Mouse (Mus musculus): Measurements from ENCODE around the gene Smarcd1.

The Smarcd1 gene

DNA sequence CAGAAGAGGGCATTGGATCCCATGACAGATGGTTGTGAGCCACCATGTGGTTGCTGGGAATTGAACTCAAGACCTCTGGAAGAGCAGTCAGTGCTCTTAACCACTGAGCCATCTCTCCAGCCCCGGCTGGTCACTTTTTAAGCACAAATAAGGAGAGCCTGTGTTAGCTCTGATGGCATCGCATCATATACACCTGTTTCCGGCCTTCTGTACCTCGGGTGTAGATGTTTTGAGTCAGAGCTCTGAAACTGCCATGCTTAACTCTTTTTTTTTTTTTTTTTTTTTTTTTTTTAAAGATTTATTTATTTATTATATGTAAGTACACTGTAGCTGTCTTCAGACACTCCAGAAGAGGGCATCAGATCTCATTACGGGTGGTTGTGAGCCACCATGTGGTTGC is 25.1 kb downstream of the Smarcd1 start:
- in situ Hi-C loops (cut with MboI; ENCODE audit: unreplicated experiment in 2 of 2): loop anchor here in 1 of 2 experiments (5.0 kb wide), 1 partner anchor 45 kb away; the partner anchor contains the start of gene Cers5

DNA sequence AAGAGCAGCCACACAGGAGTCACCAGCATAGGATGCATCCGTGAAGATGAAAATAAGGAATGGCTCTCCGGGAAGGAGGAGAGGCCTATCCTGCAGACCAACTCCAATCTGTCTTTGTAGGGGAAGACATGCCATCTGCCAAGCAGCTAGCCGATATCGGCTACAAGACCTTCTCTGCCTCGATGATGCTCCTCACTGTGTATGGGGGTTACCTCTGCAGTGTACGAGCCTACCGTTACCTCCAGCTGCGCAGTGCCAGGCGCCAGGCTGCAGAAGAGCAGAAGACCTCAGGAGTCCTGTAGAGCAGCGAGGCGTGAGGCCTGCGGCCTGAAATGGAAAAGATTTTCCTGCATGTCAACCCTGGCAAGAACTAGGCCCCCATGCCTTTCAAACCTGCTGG is 25.6 kb downstream of the Smarcd1 start:
- in situ Hi-C loops (cut with MboI; ENCODE audit: unreplicated experiment in 2 of 2): loop anchor here in 1 of 2 experiments (5.0 kb wide), 1 partner anchor 45 kb away; the partner anchor contains the start of gene Cers5

DNA sequence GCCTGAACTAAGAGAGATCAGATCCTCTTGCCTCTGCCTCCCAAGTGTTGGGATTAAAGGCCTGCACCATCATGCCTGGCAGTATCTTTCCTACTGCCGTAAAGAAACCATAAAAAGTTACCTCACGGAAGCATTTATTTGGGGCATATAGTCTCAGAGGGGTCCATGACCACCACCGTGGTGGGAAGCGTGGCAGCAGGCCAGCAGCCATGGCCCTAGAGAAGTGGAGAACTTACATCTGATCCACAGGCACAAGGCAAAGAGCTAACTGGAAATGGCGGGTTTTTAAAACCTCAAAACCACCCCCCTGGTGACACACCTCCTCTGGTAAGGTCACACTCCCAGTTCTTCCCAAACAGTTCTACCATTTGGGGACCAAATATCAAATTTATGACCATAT is 26.3 kb downstream of the Smarcd1 start:
- in situ Hi-C loops (cut with MboI; ENCODE audit: unreplicated experiment in 2 of 2): loop anchor here in 1 of 2 experiments (5.0 kb wide), 1 partner anchor 44 kb away; the partner anchor contains the start of gene Cers5

DNA sequence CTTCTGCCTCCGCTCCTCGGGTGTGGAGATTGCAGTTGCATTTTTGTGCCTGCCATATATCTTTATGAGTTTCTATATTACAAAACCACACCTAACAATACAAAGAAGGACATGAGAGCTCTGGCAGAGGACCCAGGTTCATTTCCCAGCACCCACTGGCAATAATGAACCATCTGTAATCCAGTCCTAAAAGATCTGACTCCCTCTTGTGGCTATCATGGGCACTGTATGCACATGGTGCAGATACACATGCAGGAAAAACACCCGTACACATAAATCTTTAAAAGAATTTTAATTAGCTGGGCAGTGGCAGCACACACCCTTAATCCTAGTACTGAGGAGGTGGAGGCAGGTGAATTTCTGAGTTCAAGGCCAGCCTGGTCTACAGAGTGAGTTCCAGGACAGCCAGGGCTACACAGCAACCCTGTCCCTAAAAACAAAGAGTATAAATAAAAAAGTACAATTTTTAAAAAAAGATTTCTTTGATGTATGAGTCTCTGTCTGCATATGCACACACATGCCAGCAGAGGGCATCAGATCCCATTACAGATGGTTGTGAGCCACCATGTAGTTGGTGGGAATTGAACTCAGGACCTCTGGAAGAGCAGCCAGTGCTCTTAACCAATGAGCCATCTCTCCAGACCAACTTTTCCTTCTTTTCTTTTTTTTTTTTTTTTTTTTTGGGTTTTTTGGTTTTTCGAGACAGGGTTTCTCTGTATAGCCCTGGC is 27.3 kb downstream of the Smarcd1 start:
- in situ Hi-C loops (cut with MboI; ENCODE audit: unreplicated experiment in 2 of 2): loop anchor here in 1 of 2 experiments (5.0 kb wide), 1 partner anchor 43 kb away; the partner anchor contains the start of gene Cers5

DNA sequence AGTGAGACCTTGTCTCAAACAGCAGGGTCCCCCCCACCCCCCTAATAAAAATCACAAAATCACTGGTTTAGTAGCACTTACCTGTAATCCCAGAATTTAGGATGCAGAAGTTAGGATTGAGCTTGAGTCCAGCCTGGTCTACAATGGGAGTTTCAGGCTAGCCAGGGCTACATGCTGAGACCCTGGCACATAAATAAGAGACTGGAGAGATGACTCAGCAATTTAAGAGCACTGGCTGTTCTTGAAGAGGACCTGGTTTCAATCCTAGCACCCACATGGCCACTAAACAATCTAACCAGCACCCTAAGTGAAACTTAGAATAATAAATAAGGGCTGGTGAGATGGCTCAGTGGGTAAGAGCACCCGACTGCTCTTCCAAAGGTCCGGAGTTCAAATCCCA is 29.2 kb downstream of the Smarcd1 start:
- in situ Hi-C loops (cut with MboI; ENCODE audit: unreplicated experiment in 2 of 2): no loop called here

DNA sequence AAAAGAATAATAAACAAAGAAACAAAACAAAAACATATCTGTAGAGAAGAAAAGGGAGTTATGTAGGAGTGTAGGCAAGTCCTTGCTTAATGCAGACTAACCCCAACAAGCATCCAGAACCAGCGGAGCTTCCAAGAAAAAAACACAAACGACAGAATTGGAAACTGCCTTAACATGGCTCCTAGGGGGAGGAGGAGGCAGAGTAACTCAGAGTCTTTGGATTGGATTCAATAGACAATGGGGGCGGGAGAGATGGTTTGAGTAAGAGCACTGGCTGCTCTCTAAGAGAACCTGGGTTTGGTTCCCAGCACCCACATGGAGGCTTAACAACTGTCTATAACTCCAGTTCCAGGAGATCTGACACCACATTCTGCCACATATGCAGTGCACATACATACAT is 29.7 kb downstream of the Smarcd1 start:
- in situ Hi-C loops (cut with MboI; ENCODE audit: unreplicated experiment in 2 of 2): no loop called here

DNA sequence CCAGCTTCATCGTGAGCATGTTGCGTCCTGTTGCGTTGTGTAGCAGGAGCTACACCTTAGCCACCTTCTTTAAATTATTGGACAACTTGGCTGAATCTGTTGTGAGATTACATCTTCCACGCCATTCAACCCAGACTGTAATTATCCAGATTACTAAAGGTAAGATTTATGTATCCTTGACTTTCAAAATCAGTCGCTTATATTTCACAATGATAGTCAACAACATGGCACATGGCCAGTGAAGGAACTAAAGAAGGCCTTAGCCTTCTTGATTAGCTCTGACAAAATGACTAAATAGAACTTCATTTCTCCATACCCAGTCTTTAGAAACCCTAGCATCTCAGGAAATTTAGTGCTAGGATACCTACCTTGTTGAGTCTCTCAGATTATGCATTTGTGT is 31.3 kb downstream of the Smarcd1 start:
- in situ Hi-C loops (cut with MboI; ENCODE audit: unreplicated experiment in 2 of 2): no loop called here

DNA sequence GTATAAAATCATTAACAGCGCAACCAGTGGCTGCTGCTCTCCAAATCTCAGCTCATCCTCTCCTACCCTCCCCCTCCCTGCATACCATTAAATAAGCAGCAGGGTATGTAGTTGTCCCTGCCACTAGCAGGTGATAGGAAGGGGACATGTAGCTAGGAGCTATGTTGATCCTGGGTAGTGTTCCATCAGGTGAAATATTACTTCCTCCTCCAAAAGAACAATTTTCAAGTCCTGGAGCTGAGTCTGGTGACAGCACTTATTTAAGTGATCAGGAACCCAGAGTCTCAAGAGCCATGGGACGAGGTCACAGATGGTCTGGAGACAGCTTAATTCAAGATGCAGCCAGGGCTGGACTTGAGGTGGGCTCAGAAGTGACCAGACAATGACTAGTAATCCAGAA is 33.7 kb downstream of the Smarcd1 start:
- in situ Hi-C loops (cut with MboI; ENCODE audit: unreplicated experiment in 2 of 2): no loop called here

DNA sequence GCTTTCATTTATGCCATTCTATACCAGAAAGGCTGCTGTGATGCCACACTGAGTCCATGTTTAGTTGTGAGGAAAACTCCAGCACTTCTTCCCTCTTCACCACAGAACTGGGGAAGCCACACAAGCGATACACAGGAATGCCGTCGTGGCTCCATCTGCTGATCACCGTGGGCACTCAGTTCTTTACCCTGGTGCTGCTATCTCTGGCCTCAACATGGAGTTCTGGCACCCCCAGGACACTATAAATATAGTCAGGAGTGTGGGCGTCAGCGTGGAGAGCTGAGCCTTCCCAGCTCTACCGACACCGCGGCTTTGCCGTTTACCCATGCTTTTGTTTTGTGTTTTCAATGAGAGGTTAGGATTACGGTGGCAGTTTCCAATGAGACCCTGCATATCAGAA is 34.7 kb downstream of the Smarcd1 start:
- in situ Hi-C loops (cut with MboI; ENCODE audit: unreplicated experiment in 2 of 2): no loop called here

DNA sequence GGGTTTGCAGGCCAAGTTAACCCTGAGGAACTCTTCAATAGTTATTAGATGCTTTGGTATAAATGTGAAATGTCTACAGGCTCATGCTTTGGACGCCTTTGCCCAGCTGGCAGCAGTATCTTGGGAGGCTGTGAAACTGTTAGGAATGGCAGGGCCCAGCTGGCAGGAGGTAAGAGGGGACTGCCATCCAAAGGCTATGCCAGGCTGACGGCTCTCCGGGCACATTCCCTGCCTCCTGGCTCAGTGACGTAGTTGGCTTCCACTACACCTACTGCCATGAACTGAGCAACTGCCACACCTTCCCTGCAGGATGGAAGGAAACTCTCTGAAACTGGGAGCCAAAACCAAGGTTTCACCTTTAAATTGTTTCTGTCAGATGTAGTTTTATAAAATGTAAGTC is 38.3 kb downstream of the Smarcd1 start:
- in situ Hi-C loops (cut with MboI; ENCODE audit: unreplicated experiment in 2 of 2): no loop called here

DNA sequence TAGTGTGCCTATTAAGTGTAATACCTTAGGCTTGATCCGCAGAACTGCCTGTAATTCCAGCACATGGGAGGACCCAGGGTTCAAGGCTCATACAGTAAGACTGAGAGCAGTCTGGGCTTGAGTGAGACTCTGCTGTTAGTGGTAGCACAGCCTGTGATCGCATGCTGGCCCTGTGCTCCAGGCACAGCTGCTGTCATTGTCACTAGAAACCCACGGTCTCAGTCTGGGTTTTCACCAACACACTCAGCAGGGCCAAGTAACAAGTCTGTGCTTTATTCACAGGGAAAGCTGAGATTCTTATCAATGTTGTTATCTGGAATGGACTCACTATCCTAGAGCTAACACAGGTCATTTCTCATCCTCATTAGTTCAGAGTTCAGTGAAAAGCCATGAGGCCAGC is 52.3 kb downstream of the Smarcd1 start:
- in situ Hi-C loops (cut with MboI; ENCODE audit: unreplicated experiment in 2 of 2): no loop called here
